Mouse (Mus musculus) midbrain, embryonic 14.5 days (tissue): ENCODE measurements around the gene Arl15. TPM values are rescaled to one million over a fixed set of nuclear protein-coding genes. Genes with fewer than 3 reads are reported as not detected.

Experiments
- ATAC-seq: fragments of 200-750 bp; cut with Nextera tagmentation; 2 replicates; pipeline ENCODE4 v1.8.0; 2017; ENCODE audit warnings: moderate number of reproducible peaks, moderate library complexity; ENCODE audit not compliant: low FRiP score, low TSS enrichment
- DNase-seq: peaks from one replicate; pipeline ENCODE4 v3.0.0-alpha.2; 2015
- H3K27ac ChIP-seq: fragments of 300-500 bp; sonication (generic); replicated peaks from 2 replicates; pipeline ENCODE4 v1.5.1; 2014; ENCODE audit warnings: mild to moderate bottlenecking, low read depth, low read length, moderate library complexity
- H3K27me3 ChIP-seq: fragments of 300-500 bp; sonication (generic); 2 replicates; pipeline ENCODE4 v1.6.1; 2014; ENCODE audit warnings: low read length, control low read depth, mixed read lengths; ENCODE audit not compliant: control insufficient read depth, insufficient read depth
- H3K36me3 ChIP-seq: fragments of 300-500 bp; sonication (generic); 2 replicates; pipeline ENCODE4 v1.6.1; 2014; ENCODE audit warnings: low read length, control low read depth; ENCODE audit not compliant: control insufficient read depth, insufficient read depth
- H3K4me1 ChIP-seq: fragments of 300-500 bp; sonication (generic); 2 replicates; pipeline ENCODE4 v1.6.1; 2014; ENCODE audit warnings: mild to moderate bottlenecking, antibody characterized with exemption, low read length, control low read depth; ENCODE audit not compliant: control insufficient read depth, insufficient read depth
- H3K4me2 ChIP-seq: fragments of 300-500 bp; sonication (generic); 2 replicates; pipeline ENCODE4 v1.6.1; 2014; ENCODE audit warnings: mild to moderate bottlenecking, low read length, moderate library complexity
- H3K4me3 ChIP-seq: fragments of 300-500 bp; sonication (generic); replicated peaks from 2 replicates; pipeline ENCODE4 v1.5.1; 2014; ENCODE audit warnings: low read depth, low read length
- H3K9ac ChIP-seq: fragments of 300-500 bp; sonication (generic); replicated peaks from 2 replicates; pipeline ENCODE4 v1.6.1; 2014; ENCODE audit warnings: mild to moderate bottlenecking, low read length, moderate library complexity
- H3K9me3 ChIP-seq: fragments of 300-500 bp; sonication (generic); 2 replicates; pipeline ENCODE4 v1.6.1; 2016; ENCODE audit warnings: low read length, control low read depth, mixed read lengths; ENCODE audit not compliant: control insufficient read depth
- WGBS: fragments of 180-500 bp; shearing (Covaris S2); extraction: QIAGEN DNeasy Blood & Tissue Kit; methylation state at CpG from one replicate; pipeline ENCODE4 v1.1.7; 2014; 5-methylcytosine and 5-hydroxymethylcytosine counted together
- polyA plus RNA-seq: library from polyadenylated mRNA; unstranded; fragments of >200 nt; fragmentation: Nextera tagmentation; extraction: Ambion mirVana; gene quantifications from 2 replicates; pipeline ENCODE4 v1.2.1, GENCODE M21; 2014

The Arl15 gene
- polyA plus RNA-seq, 1 experiment from 2014 or later = 24.5 TPM

GRCm38 (mm10) chr13:114077181-114077580 lies 282.9 kb downstream of the Arl15 start:
- Histone ChIP-seq H3K9me3 (no peaks in the 10 kb centered on the region), H3K9ac (no peak overlapping the region), H3K4me1 (peaks cover 6% of the 10 kb centered on the region), H3K27ac (no peak overlapping the region), H3K27me3 (no peaks in the 10 kb centered on the region), H3K4me2 (no peak overlapping the region), H3K4me3 (no peak overlapping the region), H3K36me3 (no peaks in the 10 kb centered on the region)
- DNase-seq (peak; percentile 58), ATAC-seq (no peak)
- 72% methylated on average over 9 of the region's 9 CpGs for WGBS

DNA sequence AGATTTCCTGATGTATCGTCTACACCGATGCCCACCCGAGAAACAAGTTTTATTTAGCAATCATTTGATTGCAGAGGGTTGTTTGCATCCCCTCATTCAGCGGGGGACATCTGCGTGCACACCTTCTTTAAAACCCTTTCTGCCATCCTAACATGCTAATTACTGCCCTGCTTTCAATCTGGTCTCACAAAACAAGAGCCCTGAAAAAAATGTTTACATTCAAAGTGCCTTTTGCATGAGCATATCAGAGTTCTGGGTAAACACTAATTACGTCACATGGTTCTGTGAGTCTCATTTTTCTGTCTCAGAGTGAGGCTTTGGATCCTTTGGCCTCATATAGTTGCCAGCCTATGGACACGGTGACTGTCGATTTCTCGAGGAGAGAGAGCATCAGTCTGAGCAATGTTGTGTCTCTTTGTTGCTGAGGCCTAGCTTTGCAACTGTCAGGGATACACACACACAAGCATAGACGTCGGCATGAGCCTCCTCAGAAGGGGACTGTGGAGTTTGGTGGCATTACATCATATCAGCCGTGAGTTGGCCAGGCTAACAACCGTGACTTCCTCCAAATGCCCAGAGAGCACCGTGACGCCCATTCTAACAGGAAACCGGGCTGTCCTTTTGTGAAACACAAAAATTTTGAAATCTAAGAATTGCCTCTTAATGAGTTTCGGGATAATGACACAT lies 283.4 kb downstream of the Arl15 start:
- Histone ChIP-seq H3K9me3 (no peaks in the 10 kb centered on the region), H3K4me2 (no peak overlapping the region), H3K9ac (no peak overlapping the region), H3K27ac (no peak overlapping the region), H3K4me3 (no peak overlapping the region), H3K4me1 (peaks cover 6% of the 10 kb centered on the region), H3K27me3 (no peaks in the 10 kb centered on the region), H3K36me3 (no peaks in the 10 kb centered on the region)
- 42% methylated on average over 17 of the region's 17 CpGs for whole genome bisulfite sequencing
- ATAC-seq = peak; percentile 48; the same call in 1 of the 2 replicates
- peak; percentile 41 for DNase-seq

DNA sequence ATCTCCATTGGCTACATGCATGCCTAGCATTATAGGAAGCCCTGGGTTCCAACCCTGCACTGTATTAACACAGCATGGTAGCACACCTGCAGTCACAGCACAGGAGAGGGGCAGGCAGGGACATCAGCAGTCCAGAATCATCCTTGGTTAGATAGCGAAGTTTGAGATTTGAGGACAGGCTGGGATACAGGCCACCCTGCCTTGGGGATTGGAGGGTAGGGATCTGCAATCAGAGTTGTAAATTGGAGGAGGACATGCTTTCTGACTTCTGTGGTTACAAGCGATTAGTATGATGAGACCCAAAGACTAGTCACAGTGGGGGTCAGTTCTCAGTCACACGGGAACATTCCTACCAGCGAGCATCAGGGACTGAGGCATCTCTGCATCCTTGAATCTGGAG lies 284.5 kb downstream of the Arl15 start:
- H3K4me3 ChIP-seq = no peak overlapping the region
- no peak for ATAC-seq
- H3K27ac ChIP-seq = no peak overlapping the region
- H3K9me3 ChIP-seq = no peaks in the 10 kb centered on the region
- no peak overlapping the region for H3K4me2 ChIP-seq
- no peak for DNase-seq
- no peaks in the 10 kb centered on the region for H3K27me3 ChIP-seq
- H3K4me1 ChIP-seq = peaks cover 6% of the 10 kb centered on the region
- H3K36me3 ChIP-seq = no peaks in the 10 kb centered on the region
- H3K9ac ChIP-seq = no peak overlapping the region
- WGBS = 87% methylated on average over 4 of the region's 4 CpGs

DNA sequence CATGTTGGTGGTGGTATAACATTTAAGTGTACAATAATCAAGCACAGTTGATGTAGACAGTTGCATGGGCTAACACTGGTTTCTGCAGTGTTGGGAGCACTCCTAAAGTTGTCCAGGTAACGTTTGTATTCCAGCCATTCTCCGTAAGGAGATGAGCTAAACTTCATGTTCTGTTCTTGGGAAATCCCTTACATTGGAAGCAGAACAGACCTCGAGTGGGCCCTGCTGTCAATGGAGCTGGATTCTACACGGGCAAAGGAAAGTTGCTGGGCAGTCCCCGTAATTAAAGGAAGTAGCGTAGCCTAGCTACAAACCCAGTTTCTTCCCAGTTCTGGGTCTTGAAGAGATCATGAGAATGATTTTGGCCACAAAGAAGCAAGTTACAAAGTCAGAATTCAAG lies 285.4 kb downstream of the Arl15 start:
- ATAC-seq (no peak), DNase-seq (no peak)
- Histone ChIP-seq H3K9me3 (no peaks in the 10 kb centered on the region), H3K4me3 (no peak overlapping the region), H3K36me3 (no peaks in the 10 kb centered on the region), H3K27me3 (no peaks in the 10 kb centered on the region), H3K27ac (no peak overlapping the region), H3K9ac (no peak overlapping the region), H3K4me1 (peaks cover 3% of the 10 kb centered on the region), H3K4me2 (no peak overlapping the region)
- 95% methylated on average over 6 of the region's 6 CpGs for WGBS

DNA sequence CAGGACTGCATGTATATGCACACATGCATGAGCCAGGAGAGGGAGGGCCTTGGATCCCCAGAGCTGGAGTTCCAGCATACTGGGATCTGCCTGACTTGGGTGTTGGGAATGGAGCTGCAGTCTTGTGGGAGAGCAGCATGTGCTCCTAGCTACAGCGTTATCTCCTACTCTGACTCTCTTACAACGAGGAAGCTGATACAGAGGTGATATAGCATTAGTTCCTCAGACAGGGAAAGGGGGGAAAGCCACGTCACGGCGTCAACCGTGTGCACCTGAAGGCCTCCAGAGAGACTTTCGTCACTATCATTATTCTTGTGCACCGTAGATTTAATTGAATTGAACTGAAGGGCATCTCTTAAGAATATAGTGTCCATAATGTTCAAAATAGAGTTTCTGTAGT lies 286.2 kb downstream of the Arl15 start:
- no peak overlapping the region for H3K4me2 ChIP-seq
- H3K27ac ChIP-seq = no peak overlapping the region
- no peaks in the 10 kb centered on the region; the same call in none of the 2 replicates for H3K4me1 ChIP-seq
- no peak overlapping the region for H3K4me3 ChIP-seq
- 89% methylated on average over 8 of the region's 8 CpGs for WGBS
- H3K9me3 ChIP-seq = no peaks in the 10 kb centered on the region
- no peaks in the 10 kb centered on the region for H3K27me3 ChIP-seq
- no peak overlapping the region for H3K9ac ChIP-seq
- H3K36me3 ChIP-seq = no peaks in the 10 kb centered on the region
- ATAC-seq (no peak), DNase-seq (no peak)

DNA sequence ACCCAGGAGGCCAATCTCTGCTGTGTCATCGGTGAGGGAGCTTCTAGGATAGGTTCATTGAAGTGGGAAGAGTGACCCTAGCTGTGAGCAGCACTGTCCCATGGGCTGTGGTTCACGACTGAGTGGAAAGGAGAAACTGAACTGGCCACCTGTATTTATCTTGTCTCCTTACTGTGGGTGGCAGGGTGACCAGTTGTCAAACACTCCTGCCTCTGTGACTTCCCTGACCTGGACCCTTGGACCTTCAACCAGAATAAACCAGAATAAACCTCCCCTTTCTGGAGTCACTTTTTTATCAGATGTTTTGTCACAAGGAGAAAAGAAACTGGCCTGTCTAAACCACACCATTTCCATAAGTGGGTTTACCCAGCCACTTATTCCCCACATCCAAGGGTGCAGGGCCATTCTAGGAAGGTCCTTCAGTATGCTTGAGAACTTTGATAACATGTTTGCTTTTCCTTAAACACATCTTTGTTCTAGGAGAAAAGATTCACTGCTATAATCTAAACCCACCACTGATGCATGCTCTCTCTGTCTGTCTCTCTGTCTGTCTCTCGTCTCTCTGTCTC lies 289.3 kb downstream of the Arl15 start:
- Histone ChIP-seq H3K4me1 (no peaks in the 10 kb centered on the region), H3K4me3 (no peak overlapping the region), H3K4me2 (no peak overlapping the region), H3K9me3 (no peaks in the 10 kb centered on the region), H3K27me3 (no peaks in the 10 kb centered on the region), H3K9ac (no peak overlapping the region), H3K27ac (no peak overlapping the region), H3K36me3 (no peaks in the 10 kb centered on the region)
- 94% methylated on average over 3 of the region's 3 CpGs for WGBS
- DNase-seq (no peak), ATAC-seq (no peak)

DNA sequence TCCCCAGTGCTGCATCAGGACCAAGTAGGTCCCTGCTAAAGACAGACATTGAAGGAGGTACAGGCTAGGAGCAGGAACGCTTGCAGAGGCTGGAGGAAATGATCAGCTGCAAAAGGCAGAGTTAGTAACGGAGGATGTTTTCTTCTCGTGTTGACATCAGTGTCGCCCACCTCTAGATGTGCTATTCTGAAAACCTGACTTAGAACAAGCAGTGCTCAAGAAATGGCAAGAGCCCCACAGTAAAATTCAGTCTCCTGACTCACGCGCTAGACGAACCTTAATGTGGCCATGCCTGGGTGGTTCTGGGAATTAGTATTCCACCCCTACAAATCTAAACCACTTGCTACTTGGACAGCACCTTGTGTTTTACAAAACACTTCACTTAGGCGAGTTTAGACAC lies 291.1 kb downstream of the Arl15 start:
- no peak overlapping the region for H3K9ac ChIP-seq
- no peaks in the 10 kb centered on the region for H3K36me3 ChIP-seq
- DNase-seq (no peak), ATAC-seq (no peak)
- H3K4me1 ChIP-seq = no peaks in the 10 kb centered on the region
- H3K27ac ChIP-seq = no peak overlapping the region
- H3K4me2 ChIP-seq = no peak overlapping the region
- no peaks in the 10 kb centered on the region for H3K27me3 ChIP-seq
- H3K9me3 ChIP-seq = no peaks in the 10 kb centered on the region
- 84% methylated on average over 8 of the region's 8 CpGs for WGBS
- no peak overlapping the region for H3K4me3 ChIP-seq

DNA sequence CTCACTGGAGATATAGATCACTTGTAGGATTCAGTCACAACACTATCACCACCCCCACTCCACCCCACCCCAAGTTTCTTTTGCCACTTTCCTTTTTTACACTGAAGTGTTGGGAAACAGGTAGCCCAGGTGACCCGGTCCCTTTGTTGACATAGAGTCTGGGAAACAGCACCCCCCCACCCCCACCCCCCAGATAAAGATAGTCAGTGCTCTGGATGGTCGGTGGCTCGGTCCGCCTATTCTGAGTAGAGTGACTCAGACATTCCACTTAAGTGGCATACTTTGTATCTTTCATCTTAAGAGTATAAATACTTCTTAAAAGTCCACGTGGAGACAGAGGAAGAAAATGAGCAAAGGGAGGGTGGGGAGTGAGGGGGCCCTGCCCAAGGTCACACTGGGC lies 292.0 kb downstream of the Arl15 start:
- DNase-seq (no peak), ATAC-seq (no peak)
- Histone ChIP-seq H3K36me3 (no peaks in the 10 kb centered on the region), H3K4me3 (no peak overlapping the region), H3K27ac (no peak overlapping the region), H3K4me1 (no peaks in the 10 kb centered on the region), H3K9me3 (no peaks in the 10 kb centered on the region), H3K9ac (no peak overlapping the region), H3K27me3 (no peaks in the 10 kb centered on the region), H3K4me2 (no peak overlapping the region)
- WGBS = 93% methylated on average over 5 of the region's 5 CpGs

DNA sequence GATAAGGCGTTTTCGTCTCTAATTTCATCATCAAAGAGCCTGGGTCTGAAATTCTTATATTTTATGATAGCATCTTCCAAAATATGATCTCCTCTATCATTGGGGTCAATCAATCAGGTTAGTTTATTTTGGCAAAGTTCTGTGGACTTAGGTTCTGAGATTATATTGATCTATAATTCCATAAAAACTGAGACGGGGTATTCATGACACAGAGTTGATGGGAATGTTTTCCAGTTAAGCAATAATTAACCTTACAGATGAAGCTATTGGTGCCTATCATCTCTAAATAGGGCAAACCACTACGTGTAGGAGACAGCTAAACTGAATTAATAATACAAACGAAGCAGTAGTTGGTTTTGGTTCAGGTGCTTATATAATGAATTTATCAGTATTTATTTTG lies 292.5 kb downstream of the Arl15 start:
- Histone ChIP-seq H3K4me2 (no peak overlapping the region), H3K4me3 (no peak overlapping the region), H3K27me3 (no peaks in the 10 kb centered on the region), H3K9ac (no peak overlapping the region), H3K36me3 (no peaks in the 10 kb centered on the region), H3K4me1 (no peaks in the 10 kb centered on the region), H3K9me3 (no peaks in the 10 kb centered on the region), H3K27ac (no peak overlapping the region)
- DNase-seq (no peak), ATAC-seq (no peak)
- WGBS = 95% methylated on average over 5 of the region's 5 CpGs
